Mouse (Mus musculus) spleen, adult 12 weeks (tissue): ENCODE data around the gene Celf2.
"Not testable (repeated sequence)": the region's sequence is repeated elsewhere in the genome, so short reads cannot be mapped to it uniquely, and the experiment has no call there.

Experiments used
- DNase-seq: peaks from one replicate; pipeline ENCODE4 v3.0.0; 2022; ENCODE audit warnings: low spot score

Celf2 gene

GRCm38 (mm10) chr2:7509463-7509862, at the start of gene Celf2:
TSS of gene Celf2 (minus strand) at chr2:7509563.
- DNase-seq = not testable (repeated sequence)

GRCm38 (mm10) chr2:7555144-7555892, 46.0 kb upstream of the Celf2 start:
- no peak for DNase-seq

GRCm38 (mm10) chr2:7554601-7555000, 45.2 kb upstream of the Celf2 start:
- DNase-seq = no peak

GRCm38 (mm10) chr2:7552887-7553286, 43.5 kb upstream of the Celf2 start:
- DNase-seq = no peak

GRCm38 (mm10) chr2:7548886-7549285, 39.5 kb upstream of the Celf2 start:
- no peak for DNase-seq

GRCm38 (mm10) chr2:7534615-7535204, 25.3 kb upstream of the Celf2 start:
- DNase-seq = no peak

GRCm38 (mm10) chr2:7534195-7534594, 24.8 kb upstream of the Celf2 start:
- no peak for DNase-seq

GRCm38 (mm10) chr2:7531185-7531960, 22.0 kb upstream of the Celf2 start:
- no peak for DNase-seq

- DNase-seq = no peak
Measured at GRCm38 (mm10) chr2:7530461-7531184, 21.3 kb upstream of the Celf2 start.

GRCm38 (mm10) chr2:7529637-7530036, 20.3 kb upstream of the Celf2 start:
- no peak for DNase-seq

GRCm38 (mm10) chr2:7526696-7527095, 17.3 kb upstream of the Celf2 start:
- no peak for DNase-seq

- DNase-seq = no peak
Measured at GRCm38 (mm10) chr2:7519473-7519872, 10.1 kb upstream of the Celf2 start.

GRCm38 (mm10) chr2:7493420-7493819, 15.9 kb downstream of the Celf2 start:
- DNase-seq = no peak

GRCm38 (mm10) chr2:7484974-7485373, 24.4 kb downstream of the Celf2 start:
- DNase-seq = no peak

GRCm38 (mm10) chr2:7482062-7482461, 27.3 kb downstream of the Celf2 start:
- no peak for DNase-seq

GRCm38 (mm10) chr2:7460329-7461056, 48.9 kb downstream of the Celf2 start:
- no peak for DNase-seq

- DNase-seq = no peak
Measured at GRCm38 (mm10) chr2:7438721-7439282, 70.6 kb downstream of the Celf2 start.

GRCm38 (mm10) chr2:7426481-7426880, 82.9 kb downstream of the Celf2 start:
- DNase-seq = no peak

GRCm38 (mm10) chr2:7400530-7400929, 108.8 kb downstream of the Celf2 start:
- DNase-seq = no peak

- DNase-seq = no peak
Measured at GRCm38 (mm10) chr2:7395935-7396334, 113.4 kb downstream of the Celf2 start.

GRCm38 (mm10) chr2:7395473-7395872, 113.9 kb downstream of the Celf2 start:
- no peak for DNase-seq
